Mouse (Mus musculus) MEL (cell line): ENCODE measurements around the gene Tbxas1. TPM values are rescaled to one million over a fixed set of nuclear protein-coding genes. Genes with fewer than 3 reads are reported as not detected.
A peak's percentile ranks its signal among the peaks of the same experiment; 100 is the strongest.

Experiments
- DNase-seq: peaks from one replicate; pipeline ENCODE4 v3.0.0; 2011; ENCODE audit warnings: low read depth, low spot score
- H3K27ac ChIP-seq: 2 replicates; pipeline ENCODE4 v1.5.1; 2012; ENCODE audit warnings: low read depth, mild to moderate bottlenecking, control low read depth, low read length, moderate library complexity; ENCODE audit not compliant: control insufficient read depth
- H3K27me3 ChIP-seq, 2 experiments: fragments of 150-350 bp in 1 of 2; sonication (generic) in 1 of 2; 2 replicates each; pipeline ENCODE4 v1.6.1; 2012; ENCODE audit warnings: low read length in 2 of 2, mild to moderate bottlenecking in 2 of 2, improper control_type of control experiment in 1 of 2, moderate library complexity in 1 of 2; ENCODE audit not compliant: insufficient read depth in 2 of 2, control insufficient read depth in 1 of 2
- H3K36me3 ChIP-seq, 2 experiments: 2 replicates each; pipeline ENCODE4 v1.6.1; 2012 to 2014; ENCODE audit warnings: low read length in 2 of 2, improper control_type of control experiment in 1 of 2, inconsistent platforms in 1 of 2, mild to moderate bottlenecking in 1 of 2; ENCODE audit not compliant: insufficient read depth in 2 of 2, control insufficient read depth in 1 of 2
- H3K4me1 ChIP-seq, 2 experiments: fragments of 150-350 bp in 1 of 2; sonication (generic) in 1 of 2; 2 replicates each; pipeline ENCODE4 v1.6.1; 2012; ENCODE audit warnings: low read length in 2 of 2, improper control_type of control experiment in 1 of 2, mild to moderate bottlenecking in 1 of 2; ENCODE audit not compliant: insufficient read depth in 2 of 2, control insufficient read depth in 1 of 2
- H3K4me3 ChIP-seq, 2 experiments: fragments of 150-350 bp in 1 of 2; sonication (generic) in 1 of 2; 2 replicates each; pipeline ENCODE4 v1.5.1; 2012; ENCODE audit warnings: low read depth in 2 of 2, low read length in 2 of 2, mild to moderate bottlenecking in 2 of 2, moderate library complexity in 2 of 2, control low read depth in 1 of 2, improper control_type of control experiment in 1 of 2; ENCODE audit not compliant: control insufficient read depth in 1 of 2, insufficient read depth in 1 of 2
- H3K79me2 ChIP-seq: 2 replicates; pipeline ENCODE4 v1.6.1; 2012; ENCODE audit warnings: mild to moderate bottlenecking, low read length, moderate library complexity; ENCODE audit not compliant: control insufficient read depth, poor library complexity, insufficient read depth
- H3K9ac ChIP-seq: 2 replicates; pipeline ENCODE4 v1.6.1; 2012; ENCODE audit warnings: low read depth, mild to moderate bottlenecking, control low read depth, low read length, moderate library complexity; ENCODE audit not compliant: control insufficient read depth, poor library complexity, severe bottlenecking
- H3K9me3 ChIP-seq: fragments of 150-350 bp; sonication (generic); replicated peaks from 2 replicates; pipeline ENCODE4 v1.6.1; 2012; ENCODE audit warnings: mild to moderate bottlenecking, low read length, improper control_type of control experiment, moderate library complexity; ENCODE audit not compliant: insufficient read depth
- CHD1 ChIP-seq: IDR thresholded peaks from 2 replicates; pipeline ENCODE4 v1.6.1; 2012; ENCODE audit warnings: low read depth, mild to moderate bottlenecking, inconsistent platforms, low read length, improper control_type of control experiment
- CHD2 ChIP-seq: IDR thresholded peaks from 2 replicates; pipeline ENCODE4 v1.6.1; 2011; ENCODE audit warnings: low read length, improper control_type of control experiment
- EP300 ChIP-seq, 2 experiments: IDR thresholded peaks; 2 replicates each; pipeline ENCODE4 v1.6.1; 2011; ENCODE audit warnings: improper control_type of control experiment in 2 of 2, low read length in 2 of 2, low read depth in 1 of 2, mild to moderate bottlenecking in 1 of 2
- ETS1 ChIP-seq: IDR thresholded peaks from 2 replicates; pipeline ENCODE4 v1.6.1; 2012; ENCODE audit warnings: low read depth, mild to moderate bottlenecking, inconsistent platforms, low read length, improper control_type of control experiment, moderate library complexity
- GATA1 ChIP-seq: IDR thresholded peaks from 2 replicates; pipeline ENCODE4 v1.6.1; 2011; ENCODE audit warnings: low read depth, low read length, improper control_type of control experiment
- HCFC1 ChIP-seq: IDR thresholded peaks from 2 replicates; pipeline ENCODE4 v1.6.1; 2012; ENCODE audit warnings: low read depth, mild to moderate bottlenecking, inconsistent platforms, low read length, improper control_type of control experiment, moderate library complexity
- MAX ChIP-seq: IDR thresholded peaks from 2 replicates; pipeline ENCODE4 v1.6.1; 2011; ENCODE audit warnings: low read length, improper control_type of control experiment
- MAZ ChIP-seq: IDR thresholded peaks from 2 replicates; pipeline ENCODE4 v1.6.1; 2012; ENCODE audit warnings: low read depth, mild to moderate bottlenecking, inconsistent platforms, low read length, improper control_type of control experiment
- MEF2A ChIP-seq: IDR thresholded peaks from 2 replicates; pipeline ENCODE4 v1.6.1; 2014; ENCODE audit warnings: low read depth, mild to moderate bottlenecking, inconsistent platforms, low read length, improper control_type of control experiment; ENCODE audit not compliant: poor library complexity, insufficient replicate concordance, severe bottlenecking; ENCODE audit errors: extremely low read depth
- MXI1 ChIP-seq: IDR thresholded peaks from 2 replicates; pipeline ENCODE4 v1.6.1; 2011; ENCODE audit warnings: mild to moderate bottlenecking, low read depth, low read length, improper control_type of control experiment
- MYB ChIP-seq: IDR thresholded peaks from 2 replicates; pipeline ENCODE4 v1.6.1; 2011; ENCODE audit warnings: mild to moderate bottlenecking, low read depth, low read length, improper control_type of control experiment
- MYC ChIP-seq: IDR thresholded peaks from 2 replicates; pipeline ENCODE4 v1.6.1; 2011; ENCODE audit warnings: low read depth, mild to moderate bottlenecking, low read length, improper control_type of control experiment, moderate library complexity
- NELFE ChIP-seq: IDR thresholded peaks from 2 replicates; pipeline ENCODE4 v1.6.1; 2011; ENCODE audit warnings: low read depth, low read length, improper control_type of control experiment
- NRF1 ChIP-seq: IDR thresholded peaks from 2 replicates; pipeline ENCODE4 v1.6.1; 2014; ENCODE audit warnings: low read depth, mild to moderate bottlenecking, inconsistent platforms, low read length, improper control_type of control experiment, moderate library complexity; ENCODE audit not compliant: poor library complexity, insufficient read depth, severe bottlenecking
- RCOR1 ChIP-seq: IDR thresholded peaks from 2 replicates; pipeline ENCODE4 v1.6.1; 2012; ENCODE audit warnings: low read depth, mild to moderate bottlenecking, inconsistent platforms, low read length, improper control_type of control experiment
- SIN3A ChIP-seq: IDR thresholded peaks from 2 replicates; pipeline ENCODE4 v1.6.1; 2012; ENCODE audit warnings: low read length, improper control_type of control experiment, inconsistent platforms
- TAL1 ChIP-seq: IDR thresholded peaks from 2 replicates; pipeline ENCODE4 v1.6.1; 2012; ENCODE audit warnings: mild to moderate bottlenecking, inconsistent platforms, low read length, moderate library complexity, mixed read lengths
- TCF12 ChIP-seq: IDR thresholded peaks from 2 replicates; pipeline ENCODE4 v1.6.1; 2014; ENCODE audit warnings: low read depth, mild to moderate bottlenecking, inconsistent platforms, low read length, improper control_type of control experiment, moderate library complexity
- UBTF ChIP-seq: IDR thresholded peaks from 2 replicates; pipeline ENCODE4 v1.6.1; 2012; ENCODE audit warnings: low read depth, mild to moderate bottlenecking, inconsistent platforms, low read length, improper control_type of control experiment, moderate library complexity, borderline replicate concordance; ENCODE audit not compliant: insufficient read depth
- USF2 ChIP-seq, 2 experiments: IDR thresholded peaks; 2 replicates each; pipeline ENCODE4 v1.6.1; 2011 to 2012; ENCODE audit warnings: improper control_type of control experiment in 2 of 2, low read length in 2 of 2, borderline replicate concordance in 1 of 2, inconsistent platforms in 1 of 2, low read depth in 1 of 2, mild to moderate bottlenecking in 1 of 2; ENCODE audit not compliant: insufficient read depth in 1 of 2
- ZNF384 ChIP-seq: IDR thresholded peaks from 2 replicates; pipeline ENCODE4 v1.6.1; 2012; ENCODE audit warnings: low read depth, mild to moderate bottlenecking, inconsistent platforms, low read length, improper control_type of control experiment
- polyA plus RNA-seq, 2 experiments: library from polyadenylated mRNA; stranded (reverse) in 1 of 2; unstranded in 1 of 2; fragments of >175 nt in 1 of 2; fragments of >200 nt in 1 of 2; gene quantifications; 2 replicates each; pipeline versions ENCODE4 v1.2.1 to v1.2.4; 2012; ENCODE audit warnings: low replicate concordance in 2 of 2, low read depth in 1 of 2; ENCODE audit not compliant: insufficient read length in 2 of 2, insufficient read depth in 1 of 2, missing spikeins in 1 of 2
- total RNA-seq: library from RNA; depleted of rRNA; stranded (reverse); fragments of 300-350 nt; gene quantifications from 2 replicates; pipeline ENCODE4 v1.2.3, GENCODE M21; 2012

Tbxas1 gene
- total and polyA plus RNA-seq, 3 experiments, result 0.54 to 2.7 TPM; not detected in 1

- Histone ChIP-seq H3K9ac (peak overlapping the region; percentile 29), H3K9me3 (no peaks in the 10 kb centered on the region), H3K4me3 (peak overlapping the region; percentile 14 to 29; a peak in 3 of 4 replicates), H3K27me3 (no peaks in the 10 kb centered on the region), H3K4me1 (peaks cover 34 to 69% of the 10 kb centered on the region in 2 experiments), H3K36me3 (peaks cover 0 to 58% of the 10 kb centered on the region in 2 experiments; a peak in 2 of 4 replicates), H3K27ac (peak overlapping the region; percentile 60), H3K79me2 (no peaks in the 10 kb centered on the region; the same call in 1 of the 2 replicates)
- peak; percentile 62 for DNase-seq
- no peak for TF ChIP-seq MEF2A
- no peak for TF ChIP-seq MAZ
- TF ChIP-seq MAX, result no peak
- peak; percentile 40; the same call in 1 of the 2 replicates for TF ChIP-seq GATA1
- no peak for TF ChIP-seq TCF12
- TF ChIP-seq TAL1, result peak; percentile 43; the same call in 1 of the 2 replicates
- peak; percentile 39; the same call in 1 of the 2 replicates for TF ChIP-seq ETS1
- TF ChIP-seq MYC, result no peak
- no peak for TF ChIP-seq HCFC1
- TF ChIP-seq UBTF, result no peak
- TF ChIP-seq SIN3A, result no peak
- no peak for TF ChIP-seq NRF1
- no peak for TF ChIP-seq CHD1
- no peak for TF ChIP-seq MXI1
- peak in 1 of 2 experiments; percentile 40; a peak in 1 of 4 replicates for TF ChIP-seq EP300 (IDR thresholded peaks at IDR 0.05; ENCODE audit: low read depth in 1 of 2, low read length in 2 of 2)
- no peak for TF ChIP-seq USF2 (IDR thresholded peaks at IDR 0.05; ENCODE audit: borderline replicate concordance in 1 of 2, insufficient read depth in 1 of 2, low read depth in 1 of 2, low read length in 2 of 2)
Measured at GRCm38 (mm10) chr6:38921810-38922116, 46.6 kb downstream of the Tbxas1 start.

- Histone ChIP-seq H3K27me3 (no peaks in the 10 kb centered on the region), H3K9me3 (no peaks in the 10 kb centered on the region), H3K79me2 (no peaks in the 10 kb centered on the region; the same call in 1 of the 2 replicates), H3K36me3 (peaks cover 0 to 51% of the 10 kb centered on the region in 2 experiments; a peak in 2 of 4 replicates), H3K27ac (peak overlapping the region; percentile 96), H3K4me3 (no peak overlapping the region), H3K9ac (no peak overlapping the region), H3K4me1 (peaks cover 28 to 62% of the 10 kb centered on the region in 2 experiments)
- TF ChIP-seq HCFC1, result no peak
- no peak for TF ChIP-seq MYB
- TF ChIP-seq RCOR1, result no peak
- no peak for TF ChIP-seq ZNF384
- no peak for TF ChIP-seq NRF1
- no peak for TF ChIP-seq MAZ
- TF ChIP-seq CHD1, result no peak
- TF ChIP-seq SIN3A, result no peak
- TF ChIP-seq CHD2, result no peak
- no peak for TF ChIP-seq NELFE
- TF ChIP-seq TCF12, result no peak
- TF ChIP-seq EP300 (IDR thresholded peaks at IDR 0.05; ENCODE audit: low read depth in 1 of 2, low read length in 2 of 2), result no peak
- DNase-seq, result no peak
Measured at GRCm38 (mm10) chr6:38922517-38922916, 47.3 kb downstream of the Tbxas1 start.
